Mouse (Mus musculus) spleen, postnatal 0 days (tissue): Measurements from ENCODE around the gene Tuba3b. TPM values are rescaled to one million over a fixed set of nuclear protein-coding genes. Genes with fewer than 3 reads are reported as not detected.

ENCODE experiments used
- polyA plus RNA-seq: library from polyadenylated mRNA; unstranded; fragments of >200 nt; fragmentation: Nextera tagmentation; extraction: Ambion mirVana; gene quantifications from 2 replicates; pipeline ENCODE4 v1.2.1, GENCODE M21; 2015

Gene Tuba3b
- not detected in 2 replicates for polyA plus RNA-seq

DNA sequence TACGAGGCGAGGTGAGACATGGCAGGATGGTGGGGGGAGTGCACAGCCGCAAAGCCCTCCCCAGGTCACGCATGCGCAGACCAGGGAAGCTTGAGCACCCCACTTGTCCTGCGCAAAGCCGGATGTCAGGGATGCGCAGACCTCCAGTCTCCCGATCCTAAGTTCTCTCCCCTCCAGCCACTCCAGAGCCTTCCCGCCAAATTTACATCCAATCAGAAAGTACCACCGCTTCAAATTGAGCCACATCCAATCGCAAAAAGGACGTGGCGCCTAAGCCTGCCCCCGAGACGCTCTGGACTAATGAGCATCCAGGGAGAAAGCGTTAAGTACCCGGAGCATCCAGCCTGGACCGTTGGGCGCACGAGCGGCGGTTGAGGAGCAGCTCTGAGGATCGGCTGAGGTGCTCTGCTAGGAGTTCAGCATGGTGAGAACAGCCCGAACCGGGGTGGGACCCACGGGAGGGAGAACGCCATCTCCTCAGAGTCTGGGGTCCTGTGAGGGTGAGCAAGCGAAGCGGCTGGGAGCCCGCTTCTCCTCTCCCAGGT is at the start of gene Tuba3b:
TSS of gene Tuba3b (plus strand) at position 92 of the 545 bp plus-strand sequence.

DNA sequence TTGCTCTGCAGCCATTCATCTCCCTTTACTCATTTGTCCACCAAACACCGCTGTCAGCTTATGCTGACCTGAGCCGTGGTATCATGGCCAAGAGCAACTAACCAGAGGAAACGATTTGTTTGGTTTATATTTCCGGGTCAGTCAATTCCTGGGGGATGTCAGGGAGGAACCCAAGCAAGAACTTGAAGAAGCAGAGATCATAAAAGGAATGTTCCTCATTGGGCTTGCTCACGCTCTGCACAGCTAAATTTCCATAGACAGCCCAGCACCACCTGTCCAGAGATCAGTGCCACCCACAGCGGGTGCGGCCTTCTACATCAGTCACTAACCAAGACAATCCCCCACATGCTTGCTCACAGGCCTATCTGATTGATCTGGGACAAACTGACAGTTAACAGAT is 1.3 kb upstream of the Tuba3b start, which contains the start of gene Lmntd1:
TSS of gene Lmntd1 (minus strand) at position 101 of the 400 bp plus-strand sequence.

Other genes with a start within 250 kb of the Tuba3b start
- 5.0 and 6.1 TPM in 2 replicates for gene Lmntd1, start 1.4 kb upstream of the Tuba3b start, polyA plus RNA-seq
- 4.6 and 6.9 TPM in 2 replicates for gene Rassf8, start 131.0 kb downstream of the Tuba3b start, polyA plus RNA-seq
- 1.0 and 1.4 TPM in 2 replicates for gene Bhlhe41, start 249.8 kb downstream of the Tuba3b start, polyA plus RNA-seq